16 mouse cellular contexts compared by ENCODE assay signal in the genomic region with DNA sequence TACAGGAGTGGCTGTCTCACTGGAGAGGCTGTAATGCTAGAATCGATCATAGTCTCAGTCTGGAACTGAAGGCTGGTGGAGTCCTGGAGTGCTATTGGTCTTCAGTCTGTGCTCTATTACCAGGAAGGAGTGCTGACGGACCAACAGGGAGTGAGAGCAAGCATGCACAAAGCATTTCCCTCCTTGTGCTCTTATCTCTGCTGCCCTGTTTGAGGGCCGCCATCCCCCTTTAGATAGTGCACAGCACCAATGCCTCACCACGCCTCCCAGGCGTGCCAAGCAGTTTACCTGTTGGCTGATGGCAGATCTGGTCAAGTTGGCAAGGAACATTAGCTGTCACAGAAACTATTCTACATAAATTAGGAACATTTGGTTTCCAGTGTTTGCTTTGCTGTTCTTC. TPM values are rescaled to one million over a fixed set of nuclear protein-coding genes. Genes with fewer than 3 reads are reported as not detected.
A peak's percentile ranks its signal among the peaks of the same experiment; 100 is the strongest.
DNase-seq lines count a peak whose midpoint lies in the region; ATAC-seq and TF ChIP-seq lines count a peak whose summit lies in the region.
"Had no signal": no experiment of that assay in that cellular context is flagged by ENCODE, and none has a peak within 500 bp of the region (broad histone marks: within the 10 kb centered on the region; RNA-seq: fewer than 3 reads in every experiment).

No protein-coding gene starts in this region.

- no peaks in the 10 kb centered on the region for H3K27me3 ChIP-seq in heart, embryonic 11.5 days (ENCODE audit: control insufficient read depth, insufficient read depth, low read length)
- no peaks in the 10 kb centered on the region for H3K27me3 ChIP-seq in G1E (ENCODE audit: insufficient read depth, low read length)
- H3K27me3 ChIP-seq in liver, embryonic 16.5 days (ENCODE audit: control insufficient read depth, insufficient read depth, low read depth, low read length), result no peaks in the 10 kb centered on the region
- H3K27me3 ChIP-seq: hindbrain, embryonic 13.5 days; neural tube, embryonic 13.5 days had no signal

- peaks cover 19% of the 10 kb centered on the region for H3K4me1 ChIP-seq in heart, embryonic 11.5 days (ENCODE audit: control insufficient read depth, insufficient read depth, low read length)
- H3K4me1 ChIP-seq in G1E (ENCODE audit: insufficient read depth, low read depth, low read length), result peaks cover 39% of the 10 kb centered on the region
- H3K4me1 ChIP-seq in liver, embryonic 16.5 days (ENCODE audit: control insufficient read depth, low read depth, low read length), result peaks cover 53% of the 10 kb centered on the region

- no peak overlapping the region for H3K4me3 ChIP-seq in heart, embryonic 11.5 days (ENCODE audit: low read depth, low read length)
- no peak overlapping the region; the same call in 1 of the 2 replicates for H3K4me3 ChIP-seq in G1E (ENCODE audit: low read depth, low read length)
- peak overlapping the region; percentile 12; the same call in 1 of the 2 replicates for H3K4me3 ChIP-seq in liver, embryonic 16.5 days (ENCODE audit: low read depth, low read length)
- H3K4me3 ChIP-seq in layer of hippocampus, adult 2 months, result no peak overlapping the region
- H3K4me3 ChIP-seq: hindbrain, embryonic 13.5 days; neural tube, embryonic 13.5 days had no signal

- H3K4me2 ChIP-seq in heart, embryonic 11.5 days, result no peak overlapping the region
- peak overlapping the region; percentile 57 for H3K4me2 ChIP-seq in liver, embryonic 16.5 days (ENCODE audit: low read depth, low read length)
- H3K4me2 ChIP-seq: hindbrain, embryonic 13.5 days; neural tube, embryonic 13.5 days had no signal

- WGBS in heart, embryonic 11.5 days (ENCODE audit: insufficient replicate concordance), result 26% methylated on average over 5 of the region's 5 CpGs
- WGBS in liver, embryonic 16.5 days (ENCODE audit: insufficient replicate concordance), result 24% methylated on average over 5 of the region's 5 CpGs

- no peak; the same call in 1 of the 2 replicates for ATAC-seq in heart, embryonic 11.5 days (replicated peaks; ENCODE audit: insufficient number of reproducible peaks, low FRiP score, low TSS enrichment)
- ATAC-seq in G1E (ENCODE audit: extremely low read depth, insufficient number of reproducible peaks, low FRiP score, poor library complexity, severe bottlenecking), result peak; percentile 93
- ATAC-seq in erythroid progenitor cell, adult 5-6 weeks (replicated peaks; ENCODE audit: low FRiP score, poor library complexity, severe bottlenecking), result peak; percentile 94
- ATAC-seq in liver, embryonic 16.5 days (ENCODE audit: low read depth), result peak; percentile 99
- ATAC-seq: forebrain, embryonic 16.5 days; midbrain, embryonic 16.5 days had no signal

- intact Hi-C loops in heart, postnatal 10 days (cut with DNase I), result no loop called here

- H3K9ac ChIP-seq in heart, embryonic 11.5 days (ENCODE audit: low read depth, low read length), result no peak overlapping the region
- no peak overlapping the region; the same call in 1 of the 2 replicates for H3K9ac ChIP-seq in liver, embryonic 16.5 days (ENCODE audit: low read depth, low read length)
- H3K9ac ChIP-seq: hindbrain, embryonic 13.5 days; neural tube, embryonic 13.5 days had no signal

- no peak for TF ChIP-seq CTCF in G1E (IDR thresholded peaks at IDR 0.05; ENCODE audit: low read depth, low read length)
- no peak for TF ChIP-seq CTCF in layer of hippocampus, adult 2 months (conservative IDR thresholded peaks at IDR 0.05)

- no peak for DNase-seq in heart, postnatal 10 days
- peak; percentile 49 for DNase-seq in G1E (ENCODE audit: low spot score)
- DNase-seq in layer of hippocampus, adult 2 months (ENCODE audit: low spot score in 2 of 2), result no peak
- DNase-seq in adrenal gland, postnatal 36 days, result no peak
- no peak for DNase-seq in layer of hippocampus, postnatal 36 days
- DNase-seq: cerebellum, postnatal 36 days; gastrocnemius, postnatal 10 days; layer of hippocampus, adult 9-11 months; lung, postnatal 10 days had no signal

- H3K36me3 ChIP-seq in heart, embryonic 11.5 days (ENCODE audit: control insufficient read depth, insufficient read depth, low read length), result no peaks in the 10 kb centered on the region
- H3K36me3 ChIP-seq in G1E (replicated peaks), result peaks cover 60% of the 10 kb centered on the region
- H3K36me3 ChIP-seq in liver, embryonic 16.5 days (ENCODE audit: control insufficient read depth, insufficient read depth), result no peaks in the 10 kb centered on the region; the same call in 1 of the 2 replicates

- no peaks in the 10 kb centered on the region for H3K9me3 ChIP-seq in heart, embryonic 11.5 days (replicated peaks; ENCODE audit: control insufficient read depth, low read length)
- H3K9me3 ChIP-seq in G1E (replicated peaks), result no peaks in the 10 kb centered on the region
- H3K9me3 ChIP-seq in liver, embryonic 16.5 days (replicated peaks; ENCODE audit: control insufficient read depth, low read length), result no peaks in the 10 kb centered on the region
- H3K9me3 ChIP-seq: hindbrain, embryonic 13.5 days; neural tube, embryonic 13.5 days had no signal

- H3K27ac ChIP-seq in heart, embryonic 11.5 days (ENCODE audit: low read depth, low read length), result 0 out of 2 replicates have a peak overlapping the region, but pooled peaks have one; percentile 4
- H3K27ac ChIP-seq in liver, embryonic 16.5 days (ENCODE audit: low read length), result peak overlapping the region; percentile 79
- H3K27ac ChIP-seq in layer of hippocampus, adult 2 months, result no peak overlapping the region
- H3K27ac ChIP-seq: hindbrain, embryonic 13.5 days; neural tube, embryonic 13.5 days had no signal

RNA-seq across cellular contexts. Expression of gene Usp24, which starts 11.4 kb away (rescaled TPM):
- polyA plus RNA-seq in heart, embryonic 11.5 days (2014; fragmentation: Nextera tagmentation; extraction: Ambion mirVana), result 8.2 and 10.7 TPM in 2 replicates
- 10 to 100 TPM; 40.6 to 44.5 TPM for total RNA-seq in heart, postnatal 10 days (2021)
- 55.7 and 63.7 TPM in 2 replicates for total RNA-seq in G1E (2014; fragmentation: Nextera tagmentation)
- 44.6 and 49.7 TPM in 2 replicates for total RNA-seq in G1E (2017)
- 9.6 and 11.8 TPM in 2 replicates for polyA plus RNA-seq in G1E (2012)
- 13.0 and 32.7 TPM in 2 replicates for total RNA-seq in erythroid progenitor cell, adult 5-6 weeks (2015; ENCODE audit: low replicate concordance)
- 20.7 and 25.4 TPM in 2 replicates for total RNA-seq in erythroid progenitor cell, adult 5-6 weeks (2017; ENCODE audit: low replicate concordance)
- 3.5 and 3.8 TPM in 2 replicates for polyA plus RNA-seq in liver, embryonic 16.5 days (2015; fragmentation: Nextera tagmentation; extraction: Ambion mirVana)
- total RNA-seq in layer of hippocampus, adult 2 months (2021), result 10 to 100 TPM; 41.0 to 45.8 TPM
- 10 to 100 TPM; 41.0 to 41.3 TPM for total RNA-seq in adrenal gland, postnatal 36 days (2021)
- 10 to 100 TPM; 38.7 to 44.0 TPM for total RNA-seq in layer of hippocampus, postnatal 36 days (2021)
